In the genomic region with DNA sequence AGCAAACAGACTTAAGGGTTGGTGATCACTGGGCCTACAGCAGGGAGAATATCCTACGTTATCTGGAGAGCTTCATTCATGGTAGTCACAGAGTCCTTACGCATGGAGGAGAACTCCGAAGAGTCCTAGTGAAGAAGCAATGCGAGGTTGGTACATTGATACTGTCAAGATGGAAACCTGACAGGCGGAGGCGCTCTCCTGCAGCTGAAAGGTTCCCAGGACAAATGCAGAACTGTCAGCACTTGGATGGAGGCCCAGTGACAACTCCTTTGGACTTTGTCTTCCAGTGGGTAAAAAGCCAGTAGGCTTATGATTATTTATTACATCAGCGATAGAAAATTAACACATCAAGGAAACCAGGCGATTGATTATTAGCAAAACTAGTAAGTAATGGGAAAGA, we compare ENCODE assay signal across 11 mouse cellular contexts. TPM values are rescaled to one million over a fixed set of nuclear protein-coding genes. Genes with fewer than 3 reads are reported as not detected.
A peak's percentile ranks its signal among the peaks of the same experiment; 100 is the strongest.
DNase-seq lines count a peak whose midpoint lies in the region; ATAC-seq and TF ChIP-seq lines count a peak whose summit lies in the region.
"Had no signal": no experiment of that assay in that cellular context is flagged by ENCODE, and none has a peak within 500 bp of the region (broad histone marks: within the 10 kb centered on the region; RNA-seq: fewer than 3 reads in every experiment).

No protein-coding gene starts in this region.

- H3K79me2 ChIP-seq in liver, adult 2 months (ENCODE audit: control insufficient read depth, insufficient read depth, low read length), result 0 out of 2 replicates have a peak, but pooled peaks cover 4% of the 10 kb centered on the region

- peaks cover 8% of the 10 kb centered on the region for H3K4me1 ChIP-seq in liver, adult 2 months (ENCODE audit: control insufficient read depth, insufficient read depth, low read length)
- no peaks in the 10 kb centered on the region for H3K4me1 ChIP-seq in stomach, postnatal 0 days (replicated peaks; ENCODE audit: control insufficient read depth, insufficient read depth)
- no peaks in the 10 kb centered on the region for H3K4me1 ChIP-seq in hindbrain, embryonic 10.5 days (replicated peaks)
- H3K4me1 ChIP-seq: lung, embryonic 15.5 days had no signal

- no peak overlapping the region for H3K4me2 ChIP-seq in stomach, postnatal 0 days (replicated peaks; ENCODE audit: low read depth)
- H3K4me2 ChIP-seq: lung, embryonic 15.5 days had no signal

- no peak for ATAC-seq in stomach, postnatal 0 days (ENCODE audit: low FRiP score, low TSS enrichment)
- ATAC-seq: hindbrain, postnatal 0 days had no signal

- TF ChIP-seq CTCF in liver, adult 2 months (IDR thresholded peaks at IDR 0.05; ENCODE audit: low read depth, low read length), result peak; percentile 75
- peak; percentile 31; the same call in 1 of the 2 replicates for TF ChIP-seq CTCF in stomach, postnatal 0 days (IDR thresholded peaks at IDR 0.05; ENCODE audit: low read depth)

- WGBS in liver, adult 2 months, result 24% methylated on average over 8 of the region's 8 CpGs
- WGBS in stomach, postnatal 0 days, result 86% methylated on average over 8 of the region's 8 CpGs
- WGBS in hindbrain, embryonic 10.5 days, result 92% methylated on average over 8 of the region's 8 CpGs

- H3K27ac ChIP-seq in liver, adult 2 months (replicated peaks; ENCODE audit: insufficient read depth, low read depth, low read length), result peak overlapping the region; percentile 38; the same call in 1 of the 2 replicates
- no peak overlapping the region for H3K27ac ChIP-seq in stomach, postnatal 0 days (replicated peaks)
- no peak overlapping the region for H3K27ac ChIP-seq in hindbrain, embryonic 10.5 days
- H3K27ac ChIP-seq: hindbrain, postnatal 0 days; left cerebral cortex, adult 2 months; lung, embryonic 15.5 days had no signal

- H3K9ac ChIP-seq in liver, adult 2 months (ENCODE audit: low read depth, low read length), result peak overlapping the region; percentile 58
- no peak overlapping the region for H3K9ac ChIP-seq in stomach, postnatal 0 days (ENCODE audit: low read length)
- H3K9ac ChIP-seq: lung, embryonic 15.5 days had no signal

- TF ChIP-seq POLR2A in liver, adult 2 months (IDR thresholded peaks at IDR 0.05; ENCODE audit: extremely low read depth, insufficient read depth, low read length), result no peak

- H3K36me3 ChIP-seq in liver, adult 2 months (ENCODE audit: control insufficient read depth, insufficient read depth, low read length), result peaks cover 18% of the 10 kb centered on the region
- H3K36me3 ChIP-seq in stomach, postnatal 0 days (ENCODE audit: control insufficient read depth, insufficient read depth, low read length), result no peaks in the 10 kb centered on the region
- H3K36me3 ChIP-seq in hindbrain, embryonic 10.5 days, result peaks cover 67% of the 10 kb centered on the region

- no peak for TF ChIP-seq EP300 in stomach, postnatal 0 days (optimal IDR thresholded peaks at IDR 0.05)

- H3K27me3 ChIP-seq in liver, adult 2 months (ENCODE audit: control insufficient read depth, insufficient read depth, low read length), result no peaks in the 10 kb centered on the region
- no peaks in the 10 kb centered on the region for H3K27me3 ChIP-seq in stomach, postnatal 0 days (ENCODE audit: control insufficient read depth, insufficient read depth, low read length)
- H3K27me3 ChIP-seq in hindbrain, embryonic 10.5 days (ENCODE audit: insufficient read depth, poor library complexity, severe bottlenecking), result no peaks in the 10 kb centered on the region
- H3K27me3 ChIP-seq: lung, embryonic 15.5 days had no signal

- DNase-seq in adrenal gland, adult 2 months, result peak; percentile 68
- no peak for DNase-seq in adrenal gland, postnatal 4 days (ENCODE audit: low spot score in 2 of 2)
- peak; percentile 94 for DNase-seq in liver, adult 2 months (ENCODE audit: extremely low read depth, low read depth, low spot score)
- no peak for DNase-seq in liver
- DNase-seq in kidney, adult 8-10 months, result peak; percentile 86 to 93
- no peak for DNase-seq in stomach, postnatal 0 days (ENCODE audit: low spot score)
- no peak for DNase-seq in layer of hippocampus, postnatal 25 days (ENCODE audit: extremely low spot score in 1 of 2, low spot score in 1 of 2)
- no peak for DNase-seq in hindbrain, embryonic 10.5 days (ENCODE audit: low spot score)

- no peaks in the 10 kb centered on the region for H3K9me3 ChIP-seq in stomach, postnatal 0 days (ENCODE audit: control insufficient read depth, low read length)
- no peaks in the 10 kb centered on the region for H3K9me3 ChIP-seq in hindbrain, embryonic 10.5 days
- H3K9me3 ChIP-seq: lung, embryonic 15.5 days had no signal

- H3K4me3 ChIP-seq in liver, adult 2 months (ENCODE audit: insufficient read depth, low read depth, low read length), result no peak overlapping the region
- H3K4me3 ChIP-seq in stomach, postnatal 0 days (ENCODE audit: low read depth, low read length), result no peak overlapping the region
- H3K4me3 ChIP-seq in hindbrain, embryonic 10.5 days, result no peak overlapping the region
- H3K4me3 ChIP-seq: left cerebral cortex, adult 2 months; lung, embryonic 15.5 days had no signal

RNA-seq across cellular contexts. Expression of a gene that starts 28.2 kb away (rescaled TPM):
- total RNA-seq in adrenal gland, adult 2 months (2021), result 100 to 1,000 TPM; 127 to 129 TPM
- polyA plus RNA-seq in adrenal gland, adult 2 months (2012; rRNA removed), result 21.0 and 26.4 TPM in 2 replicates
- total RNA-seq in adrenal gland, postnatal 4 days (2021), result 100 to 1,000 TPM; 149 to 151 TPM
- total RNA-seq in liver, adult 2 months (2014; rRNA removed), result 40.9 and 51.3 TPM in 2 replicates
- 11.4 and 12.2 TPM in 2 replicates for polyA plus RNA-seq in liver, adult 2 months (2012; rRNA removed)
- 41.8 and 47.1 TPM in 2 replicates for polyA plus RNA-seq in stomach, postnatal 0 days (2015; fragmentation: Nextera tagmentation; extraction: Ambion mirVana)
- total RNA-seq in layer of hippocampus, postnatal 25 days (2021), result 100 to 1,000 TPM; 101 to 103 TPM
- polyA plus RNA-seq in hindbrain, embryonic 10.5 days (2016; fragmentation: Nextera tagmentation; extraction: Ambion mirVana), result 103 and 122 TPM in 2 replicates

Comparison
In these comparisons a context has a peak if more than half of its experiments do, and no peak if none do; other contexts are left out.
1. DNase-seq: peak in adrenal gland, adult 2 months (single experiment), liver, adult 2 months (single experiment) and kidney, adult 8-10 months (2 of 2); none in adrenal gland, postnatal 4 days (0 of 2), liver (single experiment), stomach, postnatal 0 days (single experiment), layer of hippocampus, postnatal 25 days (0 of 2) and hindbrain, embryonic 10.5 days (single experiment).